Mouse (Mus musculus): ENCODE measurements at regions not wholly inside any gene's neighbourhood (a gene's known extent, or its start where the extent isn't known, plus 50 kb on each side); places are given as distances from the start of the nearest gene placed in this dataset.

GRCm38 (mm10) chr6:84493169-84493568 lies 100.5 kb downstream of the Cyp26b1 start:
- H3K79me2 ChIP-seq (ENCODE audit: control insufficient read depth, insufficient read depth), result no peaks in the 10 kb centered on the region
- TF ChIP-seq CEBPB (IDR thresholded peaks at IDR 0.05; ENCODE audit: low read depth), result no peak
- H3K27me3 ChIP-seq (ENCODE audit: control insufficient read depth, insufficient read depth, insufficient read length), result peaks cover 44% of the 10 kb centered on the region
- no peak overlapping the region for H3K4me3 ChIP-seq (ENCODE audit: insufficient read depth, poor library complexity, severe bottlenecking)
- H3ac ChIP-seq (ENCODE audit: control insufficient read depth, insufficient read length, low read depth), result no peak overlapping the region
- no peaks in the 10 kb centered on the region for H3K79me3 ChIP-seq (ENCODE audit: low read depth)
- H3K36me3 ChIP-seq (ENCODE audit: control insufficient read depth, insufficient read depth), result no peaks in the 10 kb centered on the region

GRCm38 (mm10) chr6:84492594-84492993 lies 101.1 kb downstream of the Cyp26b1 start:
- TF ChIP-seq CTCF (IDR thresholded peaks at IDR 0.05; ENCODE audit: control insufficient read depth, insufficient read depth, insufficient read length) (no peak), USF1 (IDR thresholded peaks at IDR 0.05; ENCODE audit: low read depth) (no peak), MAX (IDR thresholded peaks at IDR 0.05) (no peak), FOSL1 (IDR thresholded peaks at IDR 0.05; ENCODE audit: insufficient read depth, low read length, poor library complexity, severe bottlenecking) (no peak), MYOD1 (IDR thresholded peaks at IDR 0.05; ENCODE audit: control insufficient read depth, insufficient read length, low read depth) (no peak), CEBPB (IDR thresholded peaks at IDR 0.05; ENCODE audit: low read depth) (no peak), MYOG (IDR thresholded peaks at IDR 0.05; ENCODE audit: control insufficient read depth, extremely low read depth, insufficient read length) (no peak)
- Histone ChIP-seq H3K79me3 (ENCODE audit: low read depth) (no peaks in the 10 kb centered on the region), H3K4me3 (ENCODE audit: insufficient read depth, poor library complexity, severe bottlenecking) (no peak overlapping the region), H3ac (ENCODE audit: control insufficient read depth, insufficient read length, low read depth) (no peak overlapping the region), H3K27me3 (ENCODE audit: control insufficient read depth, insufficient read depth, insufficient read length) (peaks cover 39% of the 10 kb centered on the region), H3K79me2 (ENCODE audit: control insufficient read depth, insufficient read depth) (no peaks in the 10 kb centered on the region), H3K36me3 (ENCODE audit: control insufficient read depth, insufficient read depth) (no peaks in the 10 kb centered on the region)

- H3K27me3 ChIP-seq (ENCODE audit: control insufficient read depth, insufficient read depth, insufficient read length), result peaks cover 31% of the 10 kb centered on the region
- no peak for TF ChIP-seq USF1 (IDR thresholded peaks at IDR 0.05; ENCODE audit: low read depth)
- no peak for TF ChIP-seq FOSL1 (IDR thresholded peaks at IDR 0.05; ENCODE audit: insufficient read depth, low read length, poor library complexity, severe bottlenecking)
- TF ChIP-seq MYOD1 (IDR thresholded peaks at IDR 0.05; ENCODE audit: control insufficient read depth, insufficient read length, low read depth), result no peak
- TF ChIP-seq MAX (IDR thresholded peaks at IDR 0.05), result no peak
- TF ChIP-seq MYOG (IDR thresholded peaks at IDR 0.05; ENCODE audit: control insufficient read depth, extremely low read depth, insufficient read length), result no peak
- no peak for TF ChIP-seq CTCF (IDR thresholded peaks at IDR 0.05; ENCODE audit: control insufficient read depth, insufficient read depth, insufficient read length)
- no peak for TF ChIP-seq CEBPB (IDR thresholded peaks at IDR 0.05; ENCODE audit: low read depth)
Measured at GRCm38 (mm10) chr6:84491106-84491505, 102.6 kb downstream of the Cyp26b1 start.

GRCm38 (mm10) chr6:84481205-84481604 lies 112.5 kb downstream of the Cyp26b1 start:
- H3K27me3 ChIP-seq (ENCODE audit: control insufficient read depth, insufficient read depth, insufficient read length), result peaks cover 47% of the 10 kb centered on the region
- no peak overlapping the region for H3ac ChIP-seq (ENCODE audit: control insufficient read depth, insufficient read length, low read depth)
- TF ChIP-seq MAX (IDR thresholded peaks at IDR 0.05), result no peak
- H3K79me3 ChIP-seq (ENCODE audit: low read depth), result no peaks in the 10 kb centered on the region
- H3K79me2 ChIP-seq (ENCODE audit: control insufficient read depth, insufficient read depth), result no peaks in the 10 kb centered on the region
- H3K4me3 ChIP-seq (ENCODE audit: insufficient read depth, poor library complexity, severe bottlenecking), result no peak overlapping the region
- H3K36me3 ChIP-seq (ENCODE audit: control insufficient read depth, insufficient read depth), result no peaks in the 10 kb centered on the region

More at GRCm38 (mm10) chr6:84491106-84491505, 102.6 kb downstream of the Cyp26b1 start:
- Histone ChIP-seq H3K79me2 (ENCODE audit: control insufficient read depth, insufficient read depth) (no peaks in the 10 kb centered on the region), H3ac (ENCODE audit: control insufficient read depth, insufficient read length, low read depth) (no peak overlapping the region), H3K36me3 (ENCODE audit: control insufficient read depth, insufficient read depth) (no peaks in the 10 kb centered on the region), H3K79me3 (ENCODE audit: low read depth) (no peaks in the 10 kb centered on the region), H3K4me3 (ENCODE audit: insufficient read depth, poor library complexity, severe bottlenecking) (no peak overlapping the region)

- no peak overlapping the region for H3K4me3 ChIP-seq (ENCODE audit: insufficient read depth, poor library complexity, severe bottlenecking)
- no peak overlapping the region for H3ac ChIP-seq (ENCODE audit: control insufficient read depth, insufficient read length, low read depth)
- H3K79me3 ChIP-seq (ENCODE audit: low read depth), result no peaks in the 10 kb centered on the region
- H3K36me3 ChIP-seq (ENCODE audit: control insufficient read depth, insufficient read depth), result no peaks in the 10 kb centered on the region
- peaks cover 52% of the 10 kb centered on the region for H3K27me3 ChIP-seq (ENCODE audit: control insufficient read depth, insufficient read depth, insufficient read length)
- TF ChIP-seq CEBPB (IDR thresholded peaks at IDR 0.05; ENCODE audit: low read depth) (no peak), USF1 (IDR thresholded peaks at IDR 0.05; ENCODE audit: low read depth) (no peak), MYOD1 (IDR thresholded peaks at IDR 0.05; ENCODE audit: control insufficient read depth, insufficient read length, low read depth) (no peak), CTCF (IDR thresholded peaks at IDR 0.05; ENCODE audit: control insufficient read depth, insufficient read depth, insufficient read length) (no peak), MYOG (IDR thresholded peaks at IDR 0.05; ENCODE audit: control insufficient read depth, extremely low read depth, insufficient read length) (no peak), MAX (IDR thresholded peaks at IDR 0.05) (no peak), FOSL1 (IDR thresholded peaks at IDR 0.05; ENCODE audit: insufficient read depth, low read length, poor library complexity, severe bottlenecking) (no peak)
- H3K79me2 ChIP-seq (ENCODE audit: control insufficient read depth, insufficient read depth), result no peaks in the 10 kb centered on the region
Measured at GRCm38 (mm10) chr6:84477072-84477471, 116.6 kb downstream of the Cyp26b1 start.

GRCm38 (mm10) chr6:84476466-84476865 lies 117.2 kb downstream of the Cyp26b1 start:
- Histone ChIP-seq H3ac (ENCODE audit: control insufficient read depth, insufficient read length, low read depth) (no peak overlapping the region), H3K36me3 (ENCODE audit: control insufficient read depth, insufficient read depth) (no peaks in the 10 kb centered on the region), H3K4me3 (ENCODE audit: insufficient read depth, poor library complexity, severe bottlenecking) (no peak overlapping the region), H3K79me2 (ENCODE audit: control insufficient read depth, insufficient read depth) (no peaks in the 10 kb centered on the region), H3K27me3 (ENCODE audit: control insufficient read depth, insufficient read depth, insufficient read length) (peaks cover 49% of the 10 kb centered on the region), H3K79me3 (ENCODE audit: low read depth) (no peaks in the 10 kb centered on the region)
- TF ChIP-seq CTCF (IDR thresholded peaks at IDR 0.05; ENCODE audit: control insufficient read depth, insufficient read depth, insufficient read length) (no peak), MYOG (IDR thresholded peaks at IDR 0.05; ENCODE audit: control insufficient read depth, extremely low read depth, insufficient read length) (no peak), CEBPB (IDR thresholded peaks at IDR 0.05; ENCODE audit: low read depth) (no peak), MYOD1 (IDR thresholded peaks at IDR 0.05; ENCODE audit: control insufficient read depth, insufficient read length, low read depth) (no peak), MAX (IDR thresholded peaks at IDR 0.05) (no peak), FOSL1 (IDR thresholded peaks at IDR 0.05; ENCODE audit: insufficient read depth, low read length, poor library complexity, severe bottlenecking) (no peak), USF1 (IDR thresholded peaks at IDR 0.05; ENCODE audit: low read depth) (no peak)

Data from C2C12 (cell line).